Mouse (Mus musculus) layer of hippocampus, adult 18-20 months (tissue): ENCODE measurements around the gene Zxdc. TPM values are rescaled to one million over a fixed set of nuclear protein-coding genes. Genes with fewer than 3 reads are reported as not detected.
A peak's percentile ranks its signal among the peaks of the same experiment; 100 is the strongest.

Source experiments
- DNase-seq, 2 experiments: peaks; one replicate each; pipeline ENCODE4 v3.0.0; 2022; ENCODE audit warnings: low spot score in 2 of 2
- total RNA-seq, 2 experiments: library from RNA; stranded (reverse); gene quantifications; 2 replicates each; pipeline ENCODE4 v1.2.3; 2021

Gene Zxdc
- total RNA-seq, 2 experiments from 2014 or later, result 28.4 to 28.5 TPM

GRCm38 (mm10) chr6:90374647-90375046 lies 5.4 kb downstream of the Zxdc start:
- peak in 1 of 2 experiments; percentile 64 for DNase-seq

GRCm38 (mm10) chr6:90377708-90378107 lies 8.4 kb downstream of the Zxdc start:
- no peak for DNase-seq

DNA sequence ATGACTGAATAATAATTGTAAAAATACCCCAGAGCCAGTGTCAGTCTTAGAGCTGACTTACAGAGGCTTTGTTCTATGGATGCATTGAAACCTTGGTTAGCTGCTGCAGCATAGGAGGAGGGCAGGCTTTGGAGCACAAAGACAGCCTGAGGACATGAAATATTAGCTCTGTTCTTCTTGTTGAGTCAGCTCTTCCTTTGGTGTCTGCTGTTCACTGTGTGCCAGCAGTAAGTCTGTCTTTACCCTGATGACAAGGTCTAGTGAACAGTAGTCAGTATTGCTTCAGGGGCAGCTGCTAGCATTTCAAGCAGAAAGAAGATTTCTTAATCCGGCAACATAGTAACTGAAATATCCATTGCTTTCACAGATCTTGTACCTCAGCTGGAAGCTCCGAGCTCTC lies 12.2 kb downstream of the Zxdc start:
- DNase-seq, result no peak

DNA sequence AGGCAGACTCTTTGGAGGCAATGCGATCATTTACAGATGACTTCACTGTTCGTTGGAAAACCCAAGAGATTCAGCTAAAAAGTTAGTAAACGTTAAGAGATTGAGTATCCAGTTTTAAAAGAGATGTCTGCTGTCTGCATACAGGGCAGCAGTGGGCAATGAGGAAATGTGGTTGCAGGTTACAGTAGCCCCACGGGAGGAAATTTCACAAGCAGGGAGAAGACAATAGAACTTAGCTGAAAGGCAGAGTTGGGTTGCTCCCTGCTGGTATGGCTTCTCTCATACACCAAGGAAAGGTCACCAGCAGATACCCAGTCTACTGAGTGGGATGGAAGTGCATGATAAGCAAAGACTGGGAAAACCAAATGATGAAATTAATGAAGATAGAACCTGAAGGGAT lies 21.3 kb downstream of the Zxdc start:
- no peak for DNase-seq

DNA sequence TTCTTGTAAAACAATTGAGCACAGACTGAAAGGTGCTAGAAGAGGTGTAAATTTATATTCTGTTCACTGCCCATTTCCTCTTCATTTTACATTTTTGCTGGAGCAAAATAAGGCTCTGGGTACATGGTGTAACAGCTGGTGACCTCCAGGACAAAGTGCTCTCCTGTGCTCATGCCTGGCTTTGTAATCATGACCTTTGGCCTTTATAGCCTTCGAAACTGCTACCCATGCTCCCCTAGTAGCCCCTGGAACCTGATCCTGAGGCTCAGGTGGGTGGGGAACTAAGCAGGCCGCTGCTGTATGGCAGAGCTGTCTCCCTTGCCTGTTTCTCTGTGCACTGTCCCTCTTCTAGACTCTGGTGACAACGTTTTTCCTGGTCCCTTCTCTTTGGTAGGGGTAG lies 24.7 kb downstream of the Zxdc start:
- no peak for DNase-seq

DNA sequence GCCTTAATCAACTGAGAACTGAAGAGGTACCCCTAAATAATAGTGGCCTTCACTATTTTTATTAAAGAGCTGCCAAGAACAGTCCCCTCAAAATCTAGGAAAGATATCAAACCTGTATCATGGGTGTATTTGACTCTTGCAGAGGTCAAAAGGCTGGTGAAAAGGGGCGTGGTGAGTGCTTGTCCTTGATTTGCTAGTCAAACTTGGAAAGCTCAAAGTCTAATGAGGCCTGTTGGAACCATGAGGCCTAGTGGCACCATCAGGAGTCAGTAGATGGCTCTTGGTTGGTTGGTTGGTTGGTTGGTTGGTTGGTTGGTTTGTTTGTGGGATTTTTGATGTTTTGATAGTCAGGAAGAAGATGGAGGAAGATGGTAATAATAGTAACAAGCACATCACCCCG lies 26.5 kb downstream of the Zxdc start:
- no peak for DNase-seq

- DNase-seq, result no peak
These were observed 28.0 kb downstream of the Zxdc start for GRCm38 (mm10) chr6:90397291-90397690.

- DNase-seq, result no peak
These were observed 39.3 kb downstream of the Zxdc start for GRCm38 (mm10) chr6:90408632-90409031.

GRCm38 (mm10) chr6:90410972-90411371 lies 41.7 kb downstream of the Zxdc start:
- DNase-seq, result no peak

DNA sequence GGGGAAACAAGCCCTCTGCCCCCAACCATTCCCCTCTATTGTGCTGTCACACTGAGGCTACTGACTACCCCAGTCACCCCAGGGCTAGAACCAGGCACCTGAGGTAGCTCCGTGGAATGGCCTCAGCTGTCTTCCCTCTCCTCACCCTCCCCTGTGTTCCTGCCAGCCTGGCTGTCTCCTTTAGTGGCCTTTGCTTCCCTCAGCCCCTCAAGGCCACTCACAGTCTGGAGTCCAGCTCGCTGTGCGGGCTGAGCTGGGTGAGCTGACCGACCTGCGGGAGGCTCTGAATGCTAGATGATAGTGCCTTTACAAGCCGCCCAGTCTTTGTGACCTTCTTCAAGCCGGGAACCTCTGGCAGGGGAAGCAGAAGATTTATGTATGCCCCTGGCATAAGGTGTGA lies 42.6 kb downstream of the Zxdc start:
- no peak for DNase-seq

DNA sequence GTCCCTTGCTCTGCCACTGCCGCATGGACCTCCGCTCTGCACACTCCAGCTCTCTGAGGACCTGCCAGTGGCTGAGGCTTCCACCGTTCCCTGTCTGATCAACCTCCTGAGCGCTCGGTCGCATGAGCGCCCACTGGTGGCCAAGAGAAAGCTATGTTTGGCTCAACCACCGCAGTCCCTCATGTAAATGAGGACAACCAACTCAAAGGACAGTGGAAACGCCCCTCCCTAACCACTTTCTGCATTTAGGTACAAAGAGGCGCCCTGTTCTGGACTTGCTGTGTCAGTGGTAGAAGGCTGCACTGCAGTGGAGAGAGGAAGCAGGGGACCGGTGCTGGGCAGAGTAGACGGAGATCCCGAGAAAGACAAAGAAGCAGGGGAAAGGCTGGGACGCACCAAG lies 53.3 kb downstream of the Zxdc start:
- peak; percentile 66 to 86 for DNase-seq

DNA sequence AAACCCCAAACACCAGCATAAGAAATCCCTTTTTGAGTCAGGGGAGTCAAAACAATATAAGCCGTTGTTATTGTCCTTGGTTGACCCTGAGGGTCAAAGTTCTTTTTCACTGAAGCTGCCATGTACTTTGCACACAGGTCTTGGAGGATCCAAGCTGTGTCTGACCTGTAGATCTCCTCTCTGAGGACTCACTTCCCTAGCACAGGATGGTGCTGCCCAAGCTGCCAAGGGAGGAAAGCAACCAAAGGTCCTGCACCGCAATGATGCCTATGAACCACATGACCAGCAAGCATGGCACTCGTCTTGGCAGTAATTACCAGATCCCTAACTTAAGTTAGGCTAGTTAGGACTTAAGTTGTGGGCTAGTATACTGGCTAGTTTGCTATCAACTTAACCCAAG lies 56.1 kb downstream of the Zxdc start:
- DNase-seq, result no peak

- peak in 1 of 2 experiments; percentile 62 for DNase-seq
These were observed 56.7 kb downstream of the Zxdc start for GRCm38 (mm10) chr6:90426003-90426402.

DNA sequence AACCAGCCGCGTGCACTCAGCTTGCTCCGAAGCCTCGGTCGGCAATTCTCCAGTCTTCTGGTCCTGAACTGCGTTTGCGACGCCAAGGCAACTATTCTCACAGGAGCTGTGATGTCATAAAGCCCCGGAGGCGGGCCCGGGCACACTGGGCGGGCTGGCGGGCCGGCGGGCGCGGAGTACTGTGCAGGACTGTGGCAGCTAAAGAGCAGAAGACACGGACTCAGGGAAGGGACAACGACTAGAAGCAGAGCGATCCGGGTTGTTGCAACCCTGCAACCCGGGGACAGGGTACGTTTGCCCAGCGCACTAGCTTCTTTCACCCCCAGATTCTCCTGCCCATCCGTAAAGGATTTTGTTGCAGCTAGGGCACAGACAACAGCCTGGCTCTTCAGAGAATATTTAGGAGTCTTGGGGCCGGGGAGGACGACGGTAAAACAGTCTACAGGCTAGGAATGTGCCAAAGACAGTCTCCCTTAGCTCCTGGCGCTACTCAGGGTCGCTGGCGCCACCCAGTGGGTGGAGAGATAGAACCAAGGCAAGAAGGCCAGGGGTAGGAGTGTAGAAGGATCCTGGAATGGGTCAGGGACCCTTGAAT lies 59.2 kb downstream of the Zxdc start, which contains the start of gene Cfap100:
Cfap100 (minus strand) TSS at position 418 of the 595 bp plus-strand sequence.
- peak; percentile 60 to 83 for DNase-seq

DNA sequence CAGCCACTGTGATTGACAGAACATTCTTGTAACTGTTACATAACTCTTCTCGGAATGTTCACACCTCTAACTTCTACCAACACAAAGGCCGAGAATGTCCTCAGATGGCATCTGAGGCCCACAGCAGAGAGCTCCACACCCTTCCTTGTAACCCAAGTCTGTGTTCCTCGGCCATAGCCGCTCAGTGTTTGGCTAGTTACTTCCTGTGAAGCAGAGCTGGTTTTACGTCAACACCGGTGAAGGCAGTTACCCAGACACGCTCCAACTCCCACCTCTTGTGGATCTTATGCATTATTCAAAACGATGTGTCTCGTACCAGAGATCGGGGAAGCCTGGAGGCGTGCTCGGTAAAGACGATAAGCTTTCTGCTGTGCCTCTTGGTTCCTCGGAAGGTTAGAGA lies 60.6 kb downstream of the Zxdc start:
- peak in 1 of 2 experiments; percentile 61 for DNase-seq

DNA sequence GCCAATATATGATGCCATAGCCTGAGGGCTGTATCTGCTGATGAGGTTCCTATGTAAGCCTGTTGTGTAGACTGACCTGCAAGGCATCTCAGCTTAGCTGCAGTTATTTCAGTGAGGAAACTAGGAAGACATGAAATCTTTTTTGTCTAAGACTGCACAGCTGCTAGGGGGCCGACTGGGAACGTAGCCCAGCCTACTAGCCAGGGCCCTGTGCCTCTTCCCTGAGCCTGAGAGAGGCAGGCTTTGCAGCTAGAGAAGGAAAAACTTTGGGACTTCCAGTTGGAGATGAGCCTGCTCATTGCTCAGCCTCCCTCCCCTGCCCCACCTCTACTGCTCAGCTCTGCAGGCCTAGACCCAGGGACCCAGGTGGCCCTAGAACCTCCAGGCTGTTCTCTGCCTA lies 62.2 kb downstream of the Zxdc start:
- peak; percentile 54 to 57 for DNase-seq

- DNase-seq, result no peak
These were observed 65.4 kb downstream of the Zxdc start for GRCm38 (mm10) chr6:90434687-90435086.

DNA sequence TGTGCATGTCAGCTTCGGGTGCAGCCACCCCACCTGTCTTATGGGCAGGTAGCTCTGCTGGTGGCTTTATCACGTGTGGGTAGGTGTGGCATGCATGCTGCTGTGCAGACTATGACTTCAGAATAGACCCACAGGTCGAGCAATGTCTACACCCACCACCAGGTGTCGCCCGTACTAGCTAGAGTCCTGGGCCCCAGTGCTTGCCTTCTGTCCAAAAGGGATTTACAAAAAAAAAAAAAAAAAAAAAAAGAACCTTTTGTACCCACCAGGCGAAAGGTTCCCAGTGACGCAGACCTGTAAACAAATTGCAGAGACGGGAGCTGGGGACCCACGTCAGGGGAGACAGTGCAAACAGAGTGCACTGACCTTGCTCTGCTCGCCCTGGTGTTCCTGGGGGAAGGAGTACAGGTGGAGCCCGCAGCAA lies 65.9 kb downstream of the Zxdc start:
- DNase-seq, result peak; percentile 58 to 88

GRCm38 (mm10) chr6:90436192-90436907 lies 67.1 kb downstream of the Zxdc start:
- no peak for DNase-seq

DNA sequence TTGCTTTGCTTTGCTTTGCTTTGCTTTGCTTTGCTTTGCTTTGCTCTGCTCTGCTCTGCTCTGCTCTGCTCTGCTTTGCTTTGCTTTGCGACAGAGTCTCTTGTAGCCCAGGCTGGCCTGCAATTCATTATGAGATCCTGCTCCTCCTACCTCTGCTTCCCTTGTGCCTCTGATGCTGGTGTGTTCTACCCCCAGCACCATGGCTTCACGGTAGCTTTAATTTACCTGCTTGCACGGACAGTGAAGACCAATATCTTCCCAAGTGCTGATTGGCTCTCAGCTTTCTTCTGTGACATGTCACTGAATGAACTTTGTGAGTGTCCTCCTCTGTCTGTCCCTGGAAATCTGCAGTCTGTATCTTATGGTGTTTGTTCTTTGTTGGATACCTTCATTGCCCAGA lies 67.7 kb downstream of the Zxdc start:
- no peak for DNase-seq

DNA sequence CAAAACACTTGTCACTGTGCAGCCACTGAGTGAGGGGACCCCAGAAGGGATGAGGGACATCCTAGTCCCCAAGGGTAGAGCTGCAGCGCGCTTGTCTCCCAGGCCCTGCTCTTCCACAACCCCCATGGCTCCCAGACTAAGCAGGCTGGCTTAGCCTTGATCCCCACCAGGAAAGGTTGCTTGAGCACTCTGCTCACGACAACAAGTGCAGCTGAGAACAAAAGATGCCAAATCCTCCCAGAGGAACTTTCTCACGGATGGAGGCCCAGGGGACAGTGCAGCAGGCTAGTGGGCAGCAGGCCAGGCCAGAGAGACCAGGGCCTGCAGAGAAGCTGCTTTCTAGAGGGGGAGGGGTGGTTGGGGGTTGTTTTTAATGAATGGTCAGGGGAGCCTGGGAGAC lies 77.6 kb downstream of the Zxdc start:
- no peak for DNase-seq

DNA sequence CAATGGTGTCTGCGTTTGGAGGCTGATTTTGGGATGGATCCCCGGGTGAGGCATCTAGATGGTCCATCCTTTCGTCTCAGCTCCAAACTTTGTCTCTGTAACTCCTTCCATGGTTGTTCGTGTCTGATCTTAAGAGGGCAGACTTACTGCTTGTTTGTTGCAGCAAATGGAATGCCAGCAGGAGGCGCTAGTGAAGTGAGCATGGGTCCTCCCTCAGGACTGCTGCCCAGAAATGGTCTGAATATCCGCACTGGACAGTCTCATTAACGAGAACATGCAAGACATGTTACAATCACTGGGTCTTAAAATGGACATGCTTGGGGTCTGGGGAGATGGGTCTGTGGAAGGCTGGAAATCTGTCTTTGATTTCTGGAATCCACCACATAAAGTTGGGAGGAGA lies 80.9 kb downstream of the Zxdc start:
- peak; percentile 45 to 92 for DNase-seq

DNA sequence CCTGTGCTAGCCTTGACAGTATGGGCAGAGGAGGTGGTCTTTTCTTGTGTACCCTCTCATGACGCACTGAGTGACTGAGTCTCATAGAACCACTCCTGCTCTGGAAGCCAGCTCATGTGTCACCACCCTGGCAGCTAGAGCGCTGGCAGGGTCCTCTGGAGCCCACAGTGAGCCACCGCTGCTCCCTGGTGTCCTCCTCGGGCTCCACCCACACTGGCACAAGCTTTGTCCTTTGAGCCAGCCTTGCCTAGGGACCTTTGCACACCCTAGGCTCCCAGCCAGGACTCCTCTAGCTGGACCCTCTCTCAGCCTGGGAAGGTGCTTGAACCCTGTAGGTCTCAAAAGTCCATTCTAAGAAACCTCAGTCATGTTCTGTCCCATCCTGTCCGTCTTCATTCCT lies 81.4 kb downstream of the Zxdc start:
- DNase-seq, result peak in 1 of 2 experiments; percentile 38
